ENCODE assay signal across 14 mouse cellular contexts in the genomic region with DNA sequence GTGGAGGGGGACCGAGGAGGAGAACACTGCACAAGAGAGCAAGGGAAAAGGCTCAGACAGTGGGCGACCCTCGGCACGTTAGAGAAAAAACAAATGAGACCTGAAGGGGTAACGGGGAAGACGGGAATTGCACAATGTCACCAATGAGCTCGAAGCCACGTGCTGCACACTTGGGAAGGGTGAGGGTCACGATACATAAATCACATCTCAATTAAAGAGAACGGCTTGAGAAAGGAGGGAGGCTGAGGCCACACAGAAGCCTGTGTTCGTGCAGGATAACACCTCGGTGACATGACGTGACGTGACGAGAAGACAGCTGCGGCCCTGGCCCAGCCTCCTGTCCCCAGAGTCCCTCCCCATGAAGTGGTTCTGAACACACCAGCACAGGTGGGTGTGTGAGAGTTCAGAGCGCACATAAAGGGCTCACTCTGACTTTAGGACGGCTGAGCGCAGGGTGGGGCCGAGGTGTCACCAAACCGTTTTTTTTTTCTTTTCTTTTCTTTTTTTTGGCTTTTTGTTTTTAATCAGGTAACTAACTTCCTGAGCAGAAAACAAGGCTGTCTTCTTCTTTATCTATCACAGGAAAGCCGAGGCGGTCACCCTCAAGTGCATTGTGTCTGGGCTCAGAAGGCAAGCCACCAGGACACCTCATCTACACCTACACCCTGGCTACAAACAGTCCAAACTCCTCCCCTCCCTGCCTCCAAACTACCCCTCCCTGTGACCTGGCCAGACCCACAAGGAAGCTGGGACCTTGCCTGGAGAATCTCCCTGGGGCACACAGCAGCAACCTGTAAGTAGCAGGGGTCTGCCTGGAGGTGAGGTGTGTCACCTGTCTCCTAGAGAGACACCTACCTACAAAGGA. TPM values are rescaled to one million over a fixed set of nuclear protein-coding genes. Genes with fewer than 3 reads are reported as not detected.
DNase-seq lines count a peak whose midpoint lies in the region; ATAC-seq lines count a peak whose summit lies in the region.
"Had no signal": no experiment of that assay in that cellular context is flagged by ENCODE, and none has a peak within 500 bp of the region (broad histone marks: within the 10 kb centered on the region; RNA-seq: fewer than 3 reads in every experiment).

No protein-coding gene starts in this region.

- no peaks in the 10 kb centered on the region for H3K27me3 ChIP-seq in intestine, embryonic 16.5 days (replicated peaks; ENCODE audit: control insufficient read depth, insufficient read depth, low read length)
- H3K27me3 ChIP-seq in forebrain, embryonic 11.5 days (ENCODE audit: control insufficient read depth, insufficient read depth, low read length): no peaks in the 10 kb centered on the region
- H3K27me3 ChIP-seq: embryonic facial prominence, embryonic 12.5 days; hindbrain, embryonic 13.5 days; neural tube, embryonic 13.5 days had no signal

- no peaks in the 10 kb centered on the region for H3K9me3 ChIP-seq in intestine, embryonic 16.5 days (ENCODE audit: control insufficient read depth, low read length)
- H3K9me3 ChIP-seq in forebrain, embryonic 11.5 days (ENCODE audit: control insufficient read depth, low read length): no peaks in the 10 kb centered on the region
- H3K9me3 ChIP-seq: embryonic facial prominence, embryonic 12.5 days; hindbrain, embryonic 13.5 days; neural tube, embryonic 13.5 days had no signal

- no peak overlapping the region for H3K27ac ChIP-seq in intestine, embryonic 16.5 days (ENCODE audit: low read length)
- H3K27ac ChIP-seq in forebrain, embryonic 11.5 days (ENCODE audit: low read depth, low read length): no peak overlapping the region
- H3K27ac ChIP-seq: embryonic facial prominence, embryonic 12.5 days; hindbrain, embryonic 13.5 days; neural tube, embryonic 13.5 days had no signal

- no peak overlapping the region for H3K4me3 ChIP-seq in intestine, embryonic 16.5 days (ENCODE audit: low read length)
- H3K4me3 ChIP-seq in forebrain, embryonic 11.5 days (ENCODE audit: low read depth, low read length): no peak overlapping the region
- H3K4me3 ChIP-seq: embryonic facial prominence, embryonic 12.5 days; hindbrain, embryonic 13.5 days; megakaryocyte, embryonic 14.5 days; neural tube, embryonic 13.5 days had no signal

- H3K4me2 ChIP-seq in intestine, embryonic 16.5 days (ENCODE audit: low read depth, low read length): no peak overlapping the region
- no peak overlapping the region for H3K4me2 ChIP-seq in forebrain, embryonic 11.5 days (ENCODE audit: low read depth, low read length, severe bottlenecking)
- H3K4me2 ChIP-seq: embryonic facial prominence, embryonic 12.5 days; hindbrain, embryonic 13.5 days; neural tube, embryonic 13.5 days had no signal

- no peak overlapping the region for H3K9ac ChIP-seq in intestine, embryonic 16.5 days (ENCODE audit: low read depth, low read length)
- H3K9ac ChIP-seq in forebrain, embryonic 11.5 days (ENCODE audit: low read length): no peak overlapping the region
- H3K9ac ChIP-seq: embryonic facial prominence, embryonic 12.5 days; hindbrain, embryonic 13.5 days; neural tube, embryonic 13.5 days had no signal

- H3K36me3 ChIP-seq in intestine, embryonic 16.5 days (ENCODE audit: control insufficient read depth, insufficient read depth, low read length): 0 out of 2 replicates have a peak, but pooled peaks cover 3% of the 10 kb centered on the region
- H3K36me3 ChIP-seq in forebrain, embryonic 11.5 days (ENCODE audit: control insufficient read depth, insufficient read depth, low read length): 0 out of 2 replicates have a peak, but pooled peaks cover 5% of the 10 kb centered on the region

- 0 out of 2 replicates have a peak, but pooled peaks cover 9% of the 10 kb centered on the region for H3K4me1 ChIP-seq in intestine, embryonic 16.5 days (ENCODE audit: control insufficient read depth, insufficient read depth, low read length)
- no peaks in the 10 kb centered on the region for H3K4me1 ChIP-seq in forebrain, embryonic 11.5 days (replicated peaks; ENCODE audit: control insufficient read depth, insufficient read depth, low read length)

- peak; percentile 55 for DNase-seq in embryo, embryonic 10.5 days (ENCODE audit: low spot score)
- DNase-seq in embryo, embryonic 9.5 days (ENCODE audit: extremely low spot score): no peak
- peak; percentile 89 for DNase-seq in CD4-positive, CD25-positive, alpha-beta regulatory T cell, adult 2 months (ENCODE audit: low read depth, low spot score)
- peak; percentile 90 for DNase-seq in naive thymus-derived CD4-positive, alpha-beta T cell, adult 2 months (ENCODE audit: low read depth)
- no peak for DNase-seq in forebrain, embryonic 11.5 days (ENCODE audit: low spot score)
- DNase-seq: adrenal gland, adult 2 months; heart, adult 18-20 months had no signal

- peak; percentile 89 for ATAC-seq in inflammation-experienced regulatory T-cells, adult 6 months
- no peak for ATAC-seq in intestine, embryonic 16.5 days
- no peak for ATAC-seq in megakaryocyte progenitor cell, adult 5-6 weeks (replicated peaks; ENCODE audit: poor library complexity)
- no peak for ATAC-seq in forebrain, embryonic 11.5 days (replicated peaks; ENCODE audit: low FRiP score)

- 64% methylated on average over 23 of the region's 23 CpGs for WGBS in intestine, embryonic 16.5 days
- 78% methylated on average over 23 of the region's 23 CpGs for WGBS in forebrain, embryonic 11.5 days

RNA-seq across cellular contexts. Expression of a gene that starts 12.2 kb away (rescaled TPM):
- 10 to 100 TPM; 31.3 to 54.8 (median 31.8) TPM for polyA plus RNA-seq in inflammation-experienced regulatory T-cells, adult 6 months (2017; shearing (Covaris generic))
- 7.9 and 8.0 TPM in 2 replicates for polyA plus RNA-seq in intestine, embryonic 16.5 days (2015; fragmentation: Nextera tagmentation; extraction: Ambion mirVana)
- total RNA-seq in megakaryocyte progenitor cell, adult 5-6 weeks (2015): 18.9 and 22.3 TPM in 2 replicates
- total RNA-seq in megakaryocyte progenitor cell, adult 5-6 weeks (2017): 16.4 and 18.2 TPM in 2 replicates
- 22.3 and 29.7 TPM in 2 replicates for polyA plus RNA-seq in forebrain, embryonic 11.5 days (2014; fragmentation: Nextera tagmentation; extraction: Ambion mirVana)

Comparison
In these comparisons a context has a peak if more than half of its experiments do, and no peak if none do; other contexts are left out.
1. DNase-seq: peak in embryo, embryonic 10.5 days (single experiment), CD4-positive, CD25-positive, alpha-beta regulatory T cell, adult 2 months (single experiment) and naive thymus-derived CD4-positive, alpha-beta T cell, adult 2 months (single experiment); none in embryo, embryonic 9.5 days (single experiment) and forebrain, embryonic 11.5 days (single experiment).